Mouse (Mus musculus) heart, embryonic 12.5 days (tissue): ENCODE data around the gene Mocs1. TPM values are rescaled to one million over a fixed set of nuclear protein-coding genes. Genes with fewer than 3 reads are reported as not detected.

ENCODE experiments used
- ATAC-seq: fragments of 200-750 bp; cut with Nextera tagmentation; 2 replicates; pipeline ENCODE4 v1.8.0; 2017; ENCODE audit warnings: moderate TSS enrichment, moderate library complexity; ENCODE audit not compliant: insufficient number of reproducible peaks, low FRiP score
- H3K27ac ChIP-seq: fragments of 300-500 bp; sonication (generic); 2 replicates; pipeline ENCODE4 v1.5.1; 2016; ENCODE audit warnings: mild to moderate bottlenecking, moderate library complexity; ENCODE audit not compliant: poor library complexity, severe bottlenecking
- H3K27me3 ChIP-seq: fragments of 300-500 bp; sonication (generic); replicated peaks from 2 replicates; pipeline ENCODE4 v1.6.1; 2016; ENCODE audit warnings: mild to moderate bottlenecking, moderate library complexity
- H3K36me3 ChIP-seq: fragments of 300-500 bp; sonication (generic); 2 replicates; pipeline ENCODE4 v1.6.1; 2016; ENCODE audit warnings: mild to moderate bottlenecking, moderate library complexity
- H3K4me1 ChIP-seq: fragments of 300-500 bp; sonication (generic); replicated peaks from 2 replicates; pipeline ENCODE4 v1.6.1; 2016; ENCODE audit warnings: mild to moderate bottlenecking
- H3K4me2 ChIP-seq: fragments of 300-500 bp; sonication (generic); 2 replicates; pipeline ENCODE4 v1.6.1; 2016; ENCODE audit warnings: mild to moderate bottlenecking, moderate library complexity
- H3K4me3 ChIP-seq: fragments of 300-500 bp; sonication (generic); 2 replicates; pipeline ENCODE4 v1.5.1; 2016; ENCODE audit warnings: mild to moderate bottlenecking
- H3K9ac ChIP-seq: fragments of 300-500 bp; sonication (generic); 2 replicates; pipeline ENCODE4 v1.6.1; 2016; ENCODE audit warnings: mild to moderate bottlenecking, moderate library complexity
- H3K9me3 ChIP-seq: fragments of 300-500 bp; sonication (generic); replicated peaks from 2 replicates; pipeline ENCODE4 v1.6.1; 2016; ENCODE audit warnings: mild to moderate bottlenecking, moderate library complexity
- WGBS: fragments of 180-500 bp; shearing (Covaris S2); methylation state at CpG from one replicate; pipeline ENCODE4 v1.1.7; 2016; 5-methylcytosine and 5-hydroxymethylcytosine counted together
- polyA plus RNA-seq: library from polyadenylated mRNA; unstranded; fragments of >200 nt; fragmentation: Nextera tagmentation; extraction: Ambion mirVana; gene quantifications from 2 replicates; pipeline ENCODE4 v1.2.1, GENCODE M21; 2016

Mocs1 gene
- polyA plus RNA-seq, 1 experiment from 2014 or later: 6.6 TPM

GRCm38 (mm10) chr17:49481876-49482275 lies 53.7 kb downstream of the Mocs1 start:
- H3K27me3 ChIP-seq: no peaks in the 10 kb centered on the region
- H3K9me3 ChIP-seq: no peaks in the 10 kb centered on the region
- no peak overlapping the region for H3K4me2 ChIP-seq
- H3K9ac ChIP-seq: no peak overlapping the region
- H3K4me1 ChIP-seq: peaks cover 7% of the 10 kb centered on the region; the same call in 1 of the 2 replicates
- peaks cover 43% of the 10 kb centered on the region for H3K36me3 ChIP-seq
- no peak overlapping the region for H3K4me3 ChIP-seq
- no peak overlapping the region for H3K27ac ChIP-seq
- 78% methylated on average over 3 of the region's 3 CpGs for WGBS
- no peak for ATAC-seq

- Histone ChIP-seq H3K4me3 (no peak overlapping the region), H3K4me2 (no peak overlapping the region), H3K4me1 (peaks cover 19% of the 10 kb centered on the region), H3K36me3 (peaks cover 33% of the 10 kb centered on the region), H3K27me3 (no peaks in the 10 kb centered on the region), H3K9ac (no peak overlapping the region), H3K9me3 (no peaks in the 10 kb centered on the region), H3K27ac (no peak overlapping the region)
- WGBS: 62% methylated on average over 3 of the region's 3 CpGs
- ATAC-seq: no peak
Observed at GRCm38 (mm10) chr17:49484435-49484834, 56.3 kb downstream of the Mocs1 start.

GRCm38 (mm10) chr17:49489098-49489497 lies 60.9 kb downstream of the Mocs1 start:
- 13% methylated on average over 5 of the region's 5 CpGs for WGBS
- 0 out of 2 replicates have a peak, but pooled peaks cover 3% of the 10 kb centered on the region for H3K9me3 ChIP-seq
- no peaks in the 10 kb centered on the region for H3K27me3 ChIP-seq
- H3K4me2 ChIP-seq: no peak overlapping the region; the same call in 1 of the 2 replicates
- H3K9ac ChIP-seq: no peak overlapping the region
- H3K4me1 ChIP-seq: peaks cover 24% of the 10 kb centered on the region
- H3K4me3 ChIP-seq: no peak overlapping the region
- H3K27ac ChIP-seq: peak overlapping the region; percentile 82
- peaks cover 20% of the 10 kb centered on the region for H3K36me3 ChIP-seq
- no peak for ATAC-seq

- no peak for ATAC-seq
- Histone ChIP-seq H3K9me3 (0 out of 2 replicates have a peak, but pooled peaks cover 3% of the 10 kb centered on the region), H3K36me3 (peaks cover 21% of the 10 kb centered on the region), H3K4me2 (no peak overlapping the region), H3K4me1 (peaks cover 19% of the 10 kb centered on the region), H3K9ac (no peak overlapping the region), H3K4me3 (no peak overlapping the region), H3K27me3 (no peaks in the 10 kb centered on the region), H3K27ac (no peak overlapping the region)
- 88% methylated on average over 4 of the region's 4 CpGs for WGBS
Observed at GRCm38 (mm10) chr17:49493276-49493675, 65.1 kb downstream of the Mocs1 start.

- Histone ChIP-seq H3K4me2 (no peak overlapping the region), H3K4me3 (no peak overlapping the region), H3K9ac (no peak overlapping the region), H3K27ac (no peak overlapping the region), H3K4me1 (peaks cover 6% of the 10 kb centered on the region), H3K36me3 (peaks cover 17% of the 10 kb centered on the region), H3K9me3 (0 out of 2 replicates have a peak, but pooled peaks cover 2% of the 10 kb centered on the region), H3K27me3 (no peaks in the 10 kb centered on the region)
- 63% methylated on average over 3 of the region's 3 CpGs for WGBS
- no peak for ATAC-seq
Observed at GRCm38 (mm10) chr17:49498169-49498568, 70.0 kb downstream of the Mocs1 start.

- Histone ChIP-seq H3K4me3 (no peak overlapping the region), H3K27ac (no peak overlapping the region), H3K4me2 (no peak overlapping the region), H3K9ac (no peak overlapping the region), H3K4me1 (peaks cover 6% of the 10 kb centered on the region), H3K36me3 (peaks cover 4% of the 10 kb centered on the region; the same call in 1 of the 2 replicates), H3K27me3 (no peaks in the 10 kb centered on the region), H3K9me3 (no peaks in the 10 kb centered on the region)
- WGBS: 92% methylated on average over 2 of the region's 2 CpGs
- no peak for ATAC-seq
Observed at GRCm38 (mm10) chr17:49499635-49500034, 71.5 kb downstream of the Mocs1 start.

- no peak for ATAC-seq
- peaks cover 6% of the 10 kb centered on the region for H3K4me1 ChIP-seq
- H3K36me3 ChIP-seq: peaks cover 2% of the 10 kb centered on the region; the same call in 1 of the 2 replicates
- no peak overlapping the region for H3K4me3 ChIP-seq
- no peak overlapping the region for H3K4me2 ChIP-seq
- H3K9me3 ChIP-seq: no peaks in the 10 kb centered on the region
- H3K27me3 ChIP-seq: no peaks in the 10 kb centered on the region
- no peak overlapping the region for H3K27ac ChIP-seq
- WGBS: 17% methylated on average over 2 of the region's 2 CpGs
- no peak overlapping the region for H3K9ac ChIP-seq
Observed at GRCm38 (mm10) chr17:49500234-49500633, 72.1 kb downstream of the Mocs1 start.

GRCm38 (mm10) chr17:49503246-49503900 lies 75.2 kb downstream of the Mocs1 start:
- Histone ChIP-seq H3K4me1 (peaks cover 6% of the 10 kb centered on the region), H3K4me3 (no peak overlapping the region), H3K9ac (no peak overlapping the region), H3K36me3 (no peaks in the 10 kb centered on the region), H3K4me2 (no peak overlapping the region), H3K27me3 (no peaks in the 10 kb centered on the region), H3K9me3 (no peaks in the 10 kb centered on the region), H3K27ac (no peak overlapping the region)
- ATAC-seq: no peak
- WGBS: 56% methylated on average over 6 of the region's 6 CpGs

Other genes with a start within 250 kb of the Mocs1 start
- gene Daam2, start 136.0 kb downstream of the Mocs1 start, polyA plus RNA-seq: 4.1 and 5.3 TPM in 2 replicates
- gene Kif6, start 186.8 kb downstream of the Mocs1 start, polyA plus RNA-seq: 1.4 and 2.5 TPM in 2 replicates